In the genomic region with DNA sequence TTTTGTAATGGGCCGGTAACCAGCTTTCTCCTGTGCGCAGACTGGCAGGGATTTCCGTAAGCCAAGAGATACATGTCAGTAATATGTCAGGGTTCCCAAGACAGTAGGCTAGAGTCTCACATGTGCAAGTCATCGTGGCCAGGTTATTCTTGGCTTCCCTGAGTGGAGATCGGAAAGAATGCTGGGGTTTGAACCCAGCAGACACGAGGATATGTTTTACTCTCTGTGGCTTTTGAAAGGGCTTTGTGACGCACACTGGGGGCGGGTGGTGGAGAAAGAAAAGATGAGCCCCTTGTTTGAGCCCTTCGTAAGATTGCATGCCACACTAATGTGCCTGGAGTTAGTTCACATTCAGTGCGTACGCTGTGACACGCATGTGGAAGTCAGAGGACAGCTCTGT, we compare ENCODE assay signal across 22 mouse cellular contexts. TPM values are rescaled to one million over a fixed set of nuclear protein-coding genes. Genes with fewer than 3 reads are reported as not detected.
DNase-seq lines count a peak whose midpoint lies in the region; ATAC-seq and TF ChIP-seq lines count a peak whose summit lies in the region.
"Had no signal": no experiment of that assay in that cellular context is flagged by ENCODE, and none has a peak within 500 bp of the region (broad histone marks: within the 10 kb centered on the region; RNA-seq: fewer than 3 reads in every experiment).

No protein-coding gene starts in this region.

- H3K4me2 ChIP-seq in embryonic facial prominence, embryonic 12.5 days (replicated peaks), result no peak overlapping the region
- no peak overlapping the region for H3K4me2 ChIP-seq in limb, embryonic 13.5 days (replicated peaks)
- peak overlapping the region; percentile 7; the same call in 1 of the 2 replicates for H3K4me2 ChIP-seq in embryonic facial prominence, embryonic 13.5 days
- no peak overlapping the region for H3K4me2 ChIP-seq in limb, embryonic 14.5 days (replicated peaks; ENCODE audit: low read depth, low read length, severe bottlenecking)
- H3K4me2 ChIP-seq: forebrain, embryonic 13.5 days; heart, embryonic 11.5 days; heart, embryonic 15.5 days; hindbrain, embryonic 13.5 days had no signal

- H3K27ac ChIP-seq in embryonic facial prominence, embryonic 12.5 days, result peak overlapping the region; percentile 12; the same call in 1 of the 2 replicates
- H3K27ac ChIP-seq in embryonic facial prominence, embryonic 10.5 days (replicated peaks), result no peak overlapping the region
- H3K27ac ChIP-seq in limb, embryonic 13.5 days, result peak overlapping the region; percentile 56
- no peak overlapping the region for H3K27ac ChIP-seq in limb, embryonic 10.5 days
- H3K27ac ChIP-seq in embryonic facial prominence, embryonic 13.5 days, result peak overlapping the region; percentile 80
- H3K27ac ChIP-seq in limb, embryonic 14.5 days (replicated peaks; ENCODE audit: low read depth, low read length), result 0 out of 2 replicates have a peak overlapping the region, but pooled peaks have one; percentile 63
- H3K27ac ChIP-seq: forebrain, embryonic 13.5 days; heart, adult 2 months; heart, embryonic 15.5 days; hindbrain, embryonic 13.5 days; hindbrain, postnatal 0 days had no signal

- H3K4me1 ChIP-seq in embryonic facial prominence, embryonic 12.5 days, result peaks cover 28% of the 10 kb centered on the region; the same call in 1 of the 2 replicates
- peaks cover 11% of the 10 kb centered on the region for H3K4me1 ChIP-seq in embryonic facial prominence, embryonic 10.5 days
- peaks cover 60% of the 10 kb centered on the region for H3K4me1 ChIP-seq in limb, embryonic 13.5 days
- H3K4me1 ChIP-seq in limb, embryonic 10.5 days, result no peaks in the 10 kb centered on the region
- H3K4me1 ChIP-seq in embryonic facial prominence, embryonic 13.5 days, result peaks cover 61% of the 10 kb centered on the region
- H3K4me1 ChIP-seq in limb, embryonic 14.5 days (ENCODE audit: control insufficient read depth, insufficient read depth, low read length), result peaks cover 27% of the 10 kb centered on the region
- H3K4me1 ChIP-seq: forebrain, embryonic 13.5 days; heart, embryonic 15.5 days had no signal

- 81% methylated on average over 12 of the region's 12 CpGs for WGBS in embryonic facial prominence, embryonic 12.5 days
- WGBS in embryonic facial prominence, embryonic 10.5 days, result 91% methylated on average over 12 of the region's 12 CpGs
- 86% methylated on average over 12 of the region's 12 CpGs for WGBS in limb, embryonic 13.5 days
- 95% methylated on average over 12 of the region's 12 CpGs for WGBS in limb, embryonic 10.5 days
- WGBS in embryonic facial prominence, embryonic 13.5 days, result 57% methylated on average over 12 of the region's 12 CpGs
- WGBS in limb, embryonic 14.5 days, result 76% methylated on average over 12 of the region's 12 CpGs

- no peak overlapping the region for H3K9ac ChIP-seq in embryonic facial prominence, embryonic 12.5 days
- H3K9ac ChIP-seq in limb, embryonic 13.5 days, result no peak overlapping the region
- peak overlapping the region; percentile 11; the same call in 1 of the 2 replicates for H3K9ac ChIP-seq in embryonic facial prominence, embryonic 13.5 days
- H3K9ac ChIP-seq in limb, embryonic 14.5 days (ENCODE audit: low read depth, low read length, severe bottlenecking), result no peak overlapping the region
- H3K9ac ChIP-seq: forebrain, embryonic 13.5 days; heart, embryonic 15.5 days; hindbrain, embryonic 13.5 days had no signal

- H3K36me3 ChIP-seq in embryonic facial prominence, embryonic 12.5 days, result peaks cover 7% of the 10 kb centered on the region
- peaks cover 33% of the 10 kb centered on the region for H3K36me3 ChIP-seq in embryonic facial prominence, embryonic 10.5 days (replicated peaks)
- peaks cover 29% of the 10 kb centered on the region for H3K36me3 ChIP-seq in limb, embryonic 13.5 days
- peaks cover 41% of the 10 kb centered on the region for H3K36me3 ChIP-seq in limb, embryonic 10.5 days
- H3K36me3 ChIP-seq in embryonic facial prominence, embryonic 13.5 days, result peaks cover 12% of the 10 kb centered on the region
- H3K36me3 ChIP-seq in limb, embryonic 14.5 days (ENCODE audit: control insufficient read depth, insufficient read depth, low read length), result peaks cover 16% of the 10 kb centered on the region
- H3K36me3 ChIP-seq: G1E; heart, embryonic 15.5 days had no signal

- no peak overlapping the region for H3K4me3 ChIP-seq in embryonic facial prominence, embryonic 12.5 days
- no peak overlapping the region for H3K4me3 ChIP-seq in embryonic facial prominence, embryonic 10.5 days
- no peak overlapping the region for H3K4me3 ChIP-seq in limb, embryonic 13.5 days
- no peak overlapping the region for H3K4me3 ChIP-seq in limb, embryonic 10.5 days
- H3K4me3 ChIP-seq in embryonic facial prominence, embryonic 13.5 days, result no peak overlapping the region
- H3K4me3 ChIP-seq in limb, embryonic 14.5 days (replicated peaks; ENCODE audit: low read length), result no peak overlapping the region
- H3K4me3 ChIP-seq: forebrain, embryonic 13.5 days; heart, adult 2 months; heart, embryonic 15.5 days; hindbrain, embryonic 13.5 days had no signal

- H3K9me3 ChIP-seq in embryonic facial prominence, embryonic 12.5 days, result no peaks in the 10 kb centered on the region
- H3K9me3 ChIP-seq in embryonic facial prominence, embryonic 10.5 days, result no peaks in the 10 kb centered on the region
- H3K9me3 ChIP-seq in limb, embryonic 13.5 days, result no peaks in the 10 kb centered on the region
- no peaks in the 10 kb centered on the region for H3K9me3 ChIP-seq in limb, embryonic 10.5 days (replicated peaks)
- H3K9me3 ChIP-seq in embryonic facial prominence, embryonic 13.5 days, result no peaks in the 10 kb centered on the region
- H3K9me3 ChIP-seq in limb, embryonic 14.5 days (ENCODE audit: control insufficient read depth, low read length), result no peaks in the 10 kb centered on the region
- H3K9me3 ChIP-seq: forebrain, embryonic 13.5 days; G1E; heart, embryonic 15.5 days; hindbrain, embryonic 13.5 days had no signal

- no peaks in the 10 kb centered on the region for H3K27me3 ChIP-seq in embryonic facial prominence, embryonic 12.5 days
- no peaks in the 10 kb centered on the region for H3K27me3 ChIP-seq in embryonic facial prominence, embryonic 10.5 days (replicated peaks; ENCODE audit: low read depth, poor library complexity, severe bottlenecking)
- H3K27me3 ChIP-seq in limb, embryonic 13.5 days, result no peaks in the 10 kb centered on the region
- no peaks in the 10 kb centered on the region for H3K27me3 ChIP-seq in limb, embryonic 10.5 days (ENCODE audit: low read depth, poor library complexity, severe bottlenecking)
- no peaks in the 10 kb centered on the region for H3K27me3 ChIP-seq in embryonic facial prominence, embryonic 13.5 days
- no peaks in the 10 kb centered on the region for H3K27me3 ChIP-seq in limb, embryonic 14.5 days (ENCODE audit: control insufficient read depth, insufficient read depth, low read length)
- H3K27me3 ChIP-seq: forebrain, embryonic 13.5 days; heart, embryonic 15.5 days; hindbrain, embryonic 13.5 days had no signal

- DNase-seq in embryonic facial prominence, embryonic 10.5 days (ENCODE audit: low spot score), result no peak
- DNase-seq in limb, embryonic 10.5 days (ENCODE audit: low spot score), result no peak
- DNase-seq in limb, embryonic 14.5 days (ENCODE audit: low spot score), result no peak
- no peak for DNase-seq in ovary, postnatal 14 days (ENCODE audit: low spot score)
- DNase-seq: adrenal gland, postnatal 10 days; cerebellum, adult 11 months; cerebellum, adult 8-10 months; cerebellum, postnatal 14 days; embryo, embryonic 11 days; gastrocnemius, postnatal 14 days; heart, adult 2 months; heart, postnatal 14 days had no signal

- TF ChIP-seq POLR2A in limb, embryonic 14.5 days (IDR thresholded peaks at IDR 0.05; ENCODE audit: borderline replicate concordance, extremely low read depth, insufficient read depth, insufficient read length), result no peak

- no peak for ATAC-seq in embryonic facial prominence, embryonic 12.5 days (ENCODE audit: insufficient number of reproducible peaks, insufficient read depth, low FRiP score, low TSS enrichment)
- no peak for ATAC-seq in limb, embryonic 13.5 days (ENCODE audit: low FRiP score, low read depth)
- ATAC-seq in embryonic facial prominence, embryonic 13.5 days (ENCODE audit: insufficient number of reproducible peaks, insufficient read depth, low FRiP score, low TSS enrichment, low read depth), result no peak
- no peak for ATAC-seq in limb, embryonic 14.5 days (ENCODE audit: low FRiP score, low read depth)
- no peak for ATAC-seq in erythroblast, adult 5-6 weeks (replicated peaks; ENCODE audit: low FRiP score, poor library complexity, severe bottlenecking)
- ATAC-seq: forebrain, embryonic 13.5 days; hindbrain, postnatal 0 days had no signal

RNA-seq across cellular contexts. Expression of gene Kctd7, which starts 28.5 kb away (rescaled TPM):
- 7.3 and 8.7 TPM in 2 replicates for polyA plus RNA-seq in embryonic facial prominence, embryonic 12.5 days (2016; fragmentation: Nextera tagmentation; extraction: Ambion mirVana)
- polyA plus RNA-seq in embryonic facial prominence, embryonic 10.5 days (2016; fragmentation: Nextera tagmentation; extraction: Ambion mirVana), result 4.7 and 5.1 TPM in 2 replicates
- 6.7 and 7.0 TPM in 2 replicates for polyA plus RNA-seq in limb, embryonic 13.5 days (2015; fragmentation: Nextera tagmentation; extraction: Ambion mirVana)
- polyA plus RNA-seq in limb, embryonic 10.5 days (2016; fragmentation: Nextera tagmentation; extraction: Ambion mirVana), result 3.4 and 4.7 TPM in 2 replicates
- polyA plus RNA-seq in embryonic facial prominence, embryonic 13.5 days (2015; fragmentation: Nextera tagmentation; extraction: Ambion mirVana), result 6.1 and 7.2 TPM in 2 replicates
- 5.5 and 7.7 TPM in 2 replicates for polyA plus RNA-seq in limb, embryonic 14.5 days (2012; rRNA removed)
- 6.1 and 6.2 TPM in 2 replicates for polyA plus RNA-seq in limb, embryonic 14.5 days (2014; fragmentation: Nextera tagmentation; extraction: Ambion mirVana)
- 0.96 and 2.3 TPM in 2 replicates for total RNA-seq in erythroblast, adult 5-6 weeks (2015; ENCODE audit: low replicate concordance)
- total RNA-seq in erythroblast, adult 5-6 weeks (2017; ENCODE audit: low replicate concordance), result 1.3 and 2.0 TPM in 2 replicates

RNA-seq across cellular contexts. Expression of gene Tpst1, which starts 43.0 kb away (rescaled TPM):
- polyA plus RNA-seq in embryonic facial prominence, embryonic 12.5 days (2016; fragmentation: Nextera tagmentation; extraction: Ambion mirVana), result 77.2 and 83.6 TPM in 2 replicates
- 52.3 and 55.6 TPM in 2 replicates for polyA plus RNA-seq in embryonic facial prominence, embryonic 10.5 days (2016; fragmentation: Nextera tagmentation; extraction: Ambion mirVana)
- 99.2 and 104 TPM in 2 replicates for polyA plus RNA-seq in limb, embryonic 13.5 days (2015; fragmentation: Nextera tagmentation; extraction: Ambion mirVana)
- 65.4 and 65.6 TPM in 2 replicates for polyA plus RNA-seq in limb, embryonic 10.5 days (2016; fragmentation: Nextera tagmentation; extraction: Ambion mirVana)
- 87.3 and 98.5 TPM in 2 replicates for polyA plus RNA-seq in embryonic facial prominence, embryonic 13.5 days (2015; fragmentation: Nextera tagmentation; extraction: Ambion mirVana)
- 59.3 and 68.2 TPM in 2 replicates for polyA plus RNA-seq in limb, embryonic 14.5 days (2012; rRNA removed)
- 114 and 117 TPM in 2 replicates for polyA plus RNA-seq in limb, embryonic 14.5 days (2014; fragmentation: Nextera tagmentation; extraction: Ambion mirVana)
- 7.9 and 14.4 TPM in 2 replicates for total RNA-seq in erythroblast, adult 5-6 weeks (2015; ENCODE audit: low replicate concordance)
- total RNA-seq in erythroblast, adult 5-6 weeks (2017; ENCODE audit: low replicate concordance), result 2.1 and 3.5 TPM in 2 replicates
- polyA plus RNA-seq: G1E had no signal

RNA-seq across cellular contexts. Expression of gene Rabgef1, which starts 55.5 kb away (rescaled TPM):
- 26.3 and 30.3 TPM in 2 replicates for polyA plus RNA-seq in embryonic facial prominence, embryonic 12.5 days (2016; fragmentation: Nextera tagmentation; extraction: Ambion mirVana)
- polyA plus RNA-seq in embryonic facial prominence, embryonic 10.5 days (2016; fragmentation: Nextera tagmentation; extraction: Ambion mirVana), result 26.2 and 27.2 TPM in 2 replicates
- polyA plus RNA-seq in limb, embryonic 13.5 days (2015; fragmentation: Nextera tagmentation; extraction: Ambion mirVana), result 25.8 and 26.6 TPM in 2 replicates
- 21.7 and 22.1 TPM in 2 replicates for polyA plus RNA-seq in limb, embryonic 10.5 days (2016; fragmentation: Nextera tagmentation; extraction: Ambion mirVana)
- polyA plus RNA-seq in embryonic facial prominence, embryonic 13.5 days (2015; fragmentation: Nextera tagmentation; extraction: Ambion mirVana), result 25.8 and 28.0 TPM in 2 replicates
- 20.2 and 21.7 TPM in 2 replicates for polyA plus RNA-seq in limb, embryonic 14.5 days (2012; rRNA removed)
- polyA plus RNA-seq in limb, embryonic 14.5 days (2014; fragmentation: Nextera tagmentation; extraction: Ambion mirVana), result 19.4 and 24.2 TPM in 2 replicates
- 15.7 and 43.2 TPM in 2 replicates for total RNA-seq in erythroblast, adult 5-6 weeks (2015; ENCODE audit: low replicate concordance)
- 40.7 and 47.1 TPM in 2 replicates for total RNA-seq in erythroblast, adult 5-6 weeks (2017; ENCODE audit: low replicate concordance)

Comparison
In these comparisons a context has a peak if more than half of its experiments do, and no peak if none do; other contexts are left out.
1. H3K27ac ChIP-seq: peak in embryonic facial prominence, embryonic 12.5 days (single experiment), limb, embryonic 13.5 days (single experiment), embryonic facial prominence, embryonic 13.5 days (single experiment) and limb, embryonic 14.5 days (single experiment); none in embryonic facial prominence, embryonic 10.5 days (single experiment) and limb, embryonic 10.5 days (single experiment).